Mouse (Mus musculus) right cerebral cortex, adult 18-20 months (tissue): Measurements from ENCODE around the gene Nr1h3.
"Not testable (repeated sequence)": the region's sequence is repeated elsewhere in the genome, so short reads cannot be mapped to it uniquely, and the experiment has no call there.

ENCODE experiments used
- DNase-seq: peaks from one replicate; pipeline ENCODE4 v3.0.0; 2022; ENCODE audit warnings: mixed read lengths

Gene Nr1h3

DNA sequence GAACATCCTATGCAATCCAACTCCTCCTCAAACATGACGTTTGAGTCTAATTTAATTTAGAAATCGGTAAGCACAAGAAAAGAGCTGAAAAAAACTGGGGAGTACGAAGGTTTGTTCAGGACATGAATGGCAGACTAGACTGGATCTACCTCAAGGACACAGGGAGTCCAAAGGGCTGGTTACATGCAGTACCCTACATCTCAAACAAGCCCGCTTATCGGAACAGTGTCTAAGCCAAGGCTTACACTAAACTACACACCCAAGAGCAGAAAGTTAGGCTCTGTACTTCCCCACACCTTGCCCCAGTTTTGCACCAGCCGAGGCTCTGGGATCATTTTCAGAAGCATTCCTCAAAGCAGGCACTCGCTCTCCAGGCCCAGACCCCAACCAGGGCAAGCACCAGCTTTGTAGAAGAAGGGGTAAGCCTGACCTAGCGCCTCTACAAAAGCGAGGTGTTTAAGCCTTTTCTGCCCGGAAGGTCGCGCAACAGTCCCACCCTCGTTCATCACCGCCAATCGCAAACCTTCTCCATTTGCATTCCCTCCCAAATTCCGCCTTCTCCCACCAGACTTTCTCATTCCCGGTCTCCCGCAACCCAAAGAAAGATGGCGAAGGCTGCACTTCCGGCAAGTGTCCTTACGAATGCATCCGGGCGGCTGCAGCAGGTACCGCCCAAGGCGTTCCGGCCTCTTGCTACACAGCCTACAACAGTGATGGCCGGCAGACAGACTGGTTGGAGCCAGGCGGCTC is at the start of gene Nr1h3, which contains the start of gene Acp2:
TSS of gene Nr1h3 (minus strand) at position 613 of the 750 bp plus-strand sequence.
TSS of gene Acp2 (plus strand) at position 664 of the 750 bp plus-strand sequence.
- peak; percentile 94 for DNase-seq

- DNase-seq = no peak
These were observed 49.4 kb upstream of the Nr1h3 start for GRCm38 (mm10) chr2:91252001-91252400.

- DNase-seq = no peak
These were observed 45.7 kb upstream of the Nr1h3 start for GRCm38 (mm10) chr2:91248366-91248765.

DNA sequence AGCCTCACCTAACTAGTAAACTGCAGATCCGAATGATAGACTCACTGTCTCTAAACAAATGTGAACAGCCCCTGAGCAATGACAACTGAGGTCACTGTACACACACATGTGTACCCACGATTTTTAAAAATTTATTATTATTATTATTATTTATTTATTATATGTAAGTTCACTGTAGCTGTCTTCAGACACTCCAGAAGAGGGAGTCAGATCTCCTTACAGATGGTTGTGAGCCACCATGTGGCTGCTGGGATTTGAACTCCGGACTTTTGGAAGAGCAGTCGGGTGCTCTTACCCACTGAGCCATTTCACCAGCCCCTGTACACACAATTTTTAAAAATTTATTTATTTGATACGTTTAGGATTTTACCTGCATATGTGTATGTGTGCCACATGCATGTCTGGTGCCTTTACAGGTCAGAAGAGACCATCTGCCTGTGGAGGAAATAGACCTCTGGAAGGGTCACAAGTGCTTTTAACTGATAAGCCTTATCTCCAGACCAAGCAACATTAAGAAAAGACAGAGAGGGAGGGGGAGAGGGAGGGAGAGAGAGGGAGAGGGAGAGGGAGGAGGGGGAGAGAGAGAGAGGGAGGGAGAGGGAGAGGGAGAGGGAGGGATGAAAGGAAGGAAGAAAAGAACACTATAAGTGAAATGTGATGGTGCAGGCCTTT is 42.1 kb upstream of the Nr1h3 start:
- DNase-seq = no peak

DNA sequence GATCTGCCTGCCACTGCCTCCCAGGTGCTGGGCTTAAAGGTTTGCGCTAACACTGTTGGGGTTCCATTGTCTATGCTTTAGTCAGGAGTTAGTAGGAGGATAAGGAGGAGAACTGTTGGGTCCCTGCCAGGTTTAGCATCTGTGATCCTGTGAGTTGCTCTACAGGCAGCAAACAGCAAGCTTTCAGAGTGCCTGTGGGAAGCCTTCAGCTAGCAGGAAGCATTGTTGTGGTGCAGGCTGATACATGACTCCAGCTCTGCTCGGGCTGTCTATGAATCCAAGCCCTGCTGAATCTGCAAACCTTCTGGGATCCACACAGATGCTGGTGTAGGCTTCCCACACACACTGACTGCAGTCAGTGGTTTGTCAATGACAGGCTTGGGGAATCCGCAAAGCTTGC is 40.8 kb upstream of the Nr1h3 start:
- DNase-seq = peak; percentile 87

- DNase-seq = no peak
These were observed 39.9 kb upstream of the Nr1h3 start for GRCm38 (mm10) chr2:91242547-91242946.

DNA sequence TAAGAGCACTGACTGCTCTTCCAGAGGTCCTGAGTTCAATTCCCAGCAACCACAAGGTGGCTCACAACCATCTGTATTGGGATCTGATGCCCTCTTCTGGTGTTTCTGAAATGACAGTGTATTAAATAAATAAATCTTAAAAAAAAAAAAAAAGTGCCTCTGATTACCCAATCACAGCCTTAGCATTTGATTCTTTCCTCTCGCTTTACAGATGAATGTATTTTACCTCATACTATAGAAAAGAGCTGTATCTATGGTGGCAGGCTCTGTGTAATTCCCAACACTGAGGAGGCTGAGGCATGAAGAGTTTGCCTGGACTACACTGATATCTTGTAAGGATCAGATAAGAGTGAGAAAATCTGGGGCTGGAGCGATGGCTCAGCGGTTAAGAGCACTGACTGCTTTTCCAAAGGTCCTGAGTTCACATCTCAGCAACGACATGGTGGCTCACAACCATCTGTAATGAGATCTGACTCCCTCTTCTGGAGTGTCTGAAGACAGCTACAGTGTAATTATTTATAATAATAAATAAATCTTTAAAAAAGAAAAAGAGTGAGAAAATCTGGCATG is 35.0 kb upstream of the Nr1h3 start:
- not testable (repeated sequence) for DNase-seq

- peak; percentile 91 for DNase-seq
These were observed 34.2 kb upstream of the Nr1h3 start, which contains the start of gene Ddb2 for GRCm38 (mm10) chr2:91236601-91237510. Gene Ddb2, minus strand, starts transcription at chr2:91236982.

- peak; percentile 67 for DNase-seq
These were observed 27.1 kb upstream of the Nr1h3 start for GRCm38 (mm10) chr2:91229735-91230134.

- no peak for DNase-seq
These were observed 21.0 kb upstream of the Nr1h3 start for GRCm38 (mm10) chr2:91223614-91224013.

- no peak for DNase-seq
These were observed 17.9 kb upstream of the Nr1h3 start for GRCm38 (mm10) chr2:91220501-91220900.

GRCm38 (mm10) chr2:91217032-91217431 is 14.4 kb upstream of the Nr1h3 start:
- no peak for DNase-seq

DNA sequence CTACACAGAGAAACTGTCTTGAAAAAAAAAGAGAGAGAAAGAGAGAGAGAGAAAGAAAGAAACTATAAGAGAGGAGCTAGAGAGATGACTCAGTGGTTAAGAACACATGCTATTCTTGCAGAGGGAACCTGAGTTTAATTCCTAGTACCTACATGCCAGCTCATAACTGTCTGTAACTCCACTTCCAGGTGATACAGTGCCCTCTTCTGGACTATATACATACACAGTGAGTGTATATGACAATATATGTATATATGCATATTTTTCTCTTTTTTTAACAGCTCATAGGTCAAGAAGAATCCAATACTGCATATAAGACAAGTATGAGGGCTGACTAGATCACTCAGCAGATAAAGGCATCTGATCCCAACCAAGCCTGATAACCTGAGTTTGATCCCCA is 10.7 kb upstream of the Nr1h3 start:
- no peak for DNase-seq

GRCm38 (mm10) chr2:91206254-91206775 is 3.7 kb upstream of the Nr1h3 start:
- DNase-seq = peak; percentile 12

DNA sequence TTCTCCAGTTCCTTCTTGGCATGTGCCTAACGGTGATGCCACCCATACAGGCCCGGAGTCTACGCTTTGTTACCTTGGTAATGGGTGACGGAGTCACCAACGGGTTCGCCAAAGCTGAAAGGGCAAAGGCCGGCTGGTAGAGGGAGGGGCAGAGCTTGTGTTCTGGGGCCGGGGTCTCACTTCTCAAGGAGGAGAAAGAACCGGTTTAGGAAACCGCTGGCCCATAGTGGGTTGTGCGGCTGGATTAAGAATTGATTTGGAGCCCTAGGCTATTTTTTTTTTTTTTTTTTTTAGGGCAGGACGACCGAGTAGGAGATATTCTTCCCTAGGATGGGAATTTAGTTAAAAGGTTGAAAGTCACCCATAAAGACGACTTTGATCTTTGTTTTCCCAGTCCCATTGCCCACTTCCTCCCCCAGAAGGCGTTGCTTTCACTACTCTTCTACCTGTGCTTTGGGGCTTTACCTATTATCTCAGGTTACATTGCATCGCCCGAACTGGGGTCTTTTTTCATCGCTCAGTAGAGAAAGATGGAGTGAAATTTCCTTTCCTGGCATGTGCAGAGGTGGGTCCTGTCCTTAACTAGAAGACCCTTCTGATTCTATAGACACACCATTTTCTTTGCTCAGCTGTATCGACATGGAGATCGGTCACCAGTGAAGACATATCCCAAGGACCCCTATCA is 480 bp upstream of the Nr1h3 start:
- DNase-seq = no peak

DNA sequence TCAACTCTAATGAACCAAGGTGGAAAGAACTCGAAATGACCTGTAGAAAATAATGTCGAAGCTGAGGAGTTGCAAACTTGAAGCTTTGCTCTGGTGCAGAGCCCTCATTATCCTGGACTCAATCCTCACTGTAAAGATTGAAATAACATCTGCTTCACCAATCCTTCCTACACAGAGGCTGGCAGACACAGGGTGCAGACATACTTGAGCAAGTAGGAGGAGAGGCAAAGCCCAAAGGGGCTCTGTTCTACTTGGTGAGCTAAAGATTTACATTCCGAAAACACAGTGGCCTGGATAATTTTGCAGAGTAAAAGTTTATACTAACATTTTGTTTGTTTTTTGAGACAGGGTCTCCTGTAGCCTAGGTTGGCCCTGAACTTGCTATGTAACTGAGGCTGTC is 3.7 kb downstream of the Nr1h3 start:
- no peak for DNase-seq

DNA sequence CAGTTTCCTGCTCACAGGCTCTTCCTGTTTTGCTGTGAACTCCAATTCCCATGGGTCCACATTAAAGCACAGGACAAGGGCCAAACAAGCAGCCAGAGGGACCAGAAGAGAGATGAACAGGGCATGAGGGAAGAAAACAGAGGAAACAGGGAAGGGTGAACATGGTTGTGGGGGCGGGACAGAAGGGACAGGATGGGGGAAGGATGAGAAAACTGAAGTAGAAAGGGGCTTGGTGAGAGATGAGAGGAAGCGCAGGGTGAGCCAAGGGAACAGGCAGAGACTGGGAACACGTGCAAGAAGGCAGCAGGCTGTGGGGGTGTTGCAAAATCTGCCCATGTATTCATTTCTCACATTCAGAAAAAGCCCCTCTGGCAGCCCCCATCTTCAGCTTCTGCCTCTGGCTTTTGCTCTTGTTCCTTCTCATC is 6.0 kb downstream of the Nr1h3 start:
- DNase-seq = peak; percentile 64

DNA sequence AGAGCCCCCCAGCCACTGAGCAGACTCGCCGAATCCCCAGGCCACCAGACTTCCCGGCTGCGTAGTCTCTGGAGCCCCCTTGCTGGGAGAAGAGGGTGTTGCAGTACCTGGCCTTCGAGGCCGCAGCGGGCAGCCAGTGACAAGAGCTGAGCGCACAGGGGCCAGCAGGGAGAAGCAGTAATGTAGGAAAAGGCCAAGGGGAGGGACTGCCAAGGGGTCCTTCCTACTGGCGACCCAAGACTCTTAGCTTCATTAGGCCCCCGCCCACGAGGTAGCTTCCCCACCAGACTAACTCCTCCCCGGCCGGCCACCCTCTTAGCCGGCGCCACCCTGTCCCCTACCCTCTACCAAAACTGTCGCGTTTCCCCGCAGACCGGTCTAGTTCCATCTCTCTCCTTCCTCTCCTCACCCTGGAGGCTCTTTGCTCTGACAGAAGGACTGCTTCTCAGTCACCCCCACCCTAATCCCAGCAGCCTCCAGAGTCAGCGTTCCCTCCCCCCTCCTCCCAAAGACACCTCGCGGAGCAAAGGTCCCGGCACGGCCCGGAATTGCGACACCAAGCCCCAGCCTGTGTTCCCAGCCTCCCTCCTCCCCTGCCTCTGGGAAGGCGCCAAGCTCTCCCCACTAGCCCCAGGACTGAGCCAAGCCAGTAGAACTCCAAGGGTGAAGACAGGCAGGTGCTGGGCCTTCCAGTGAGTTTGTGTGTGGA is 7.9 kb downstream of the Nr1h3 start:
- no peak for DNase-seq

DNA sequence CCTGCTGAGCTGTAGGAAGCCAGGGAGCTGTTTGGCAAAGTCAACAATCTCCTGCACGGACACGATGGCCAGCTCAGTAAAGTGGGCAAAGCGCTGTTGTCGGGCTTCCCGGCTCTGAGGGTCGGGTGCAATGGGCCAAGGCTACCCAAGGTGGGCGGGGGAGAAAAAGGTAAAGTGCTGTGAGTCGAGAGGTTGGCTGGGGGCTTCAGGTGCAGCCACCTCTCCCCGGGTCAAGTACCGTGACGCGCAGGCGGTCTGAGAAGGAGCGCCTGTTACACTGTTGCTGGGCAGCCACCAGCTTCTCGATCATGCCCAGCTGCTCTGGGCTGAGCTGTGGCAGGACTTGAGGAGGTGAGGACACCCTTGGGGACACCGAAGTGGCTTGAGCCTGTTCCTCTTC is 12.1 kb downstream of the Nr1h3 start:
- DNase-seq = no peak

DNA sequence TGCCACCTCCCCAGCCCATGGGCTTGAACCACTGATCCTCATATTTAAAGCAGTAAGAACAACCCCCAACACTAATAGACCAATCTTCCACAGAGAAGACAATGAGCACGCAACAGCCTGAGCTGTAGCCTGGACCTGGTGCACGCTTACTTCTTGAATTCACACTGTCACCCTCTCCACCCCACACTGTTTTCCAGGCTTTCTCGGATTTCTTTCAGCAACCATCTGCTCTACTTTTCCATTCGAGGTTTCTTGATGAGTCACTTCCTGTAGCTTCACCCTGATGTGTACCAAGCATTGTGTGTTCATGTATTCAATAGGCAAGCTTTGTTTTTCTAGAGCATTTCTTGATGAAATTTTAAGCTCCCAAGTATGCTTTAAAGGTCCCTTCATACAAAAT is 15.2 kb downstream of the Nr1h3 start:
- peak; percentile 80 for DNase-seq

DNA sequence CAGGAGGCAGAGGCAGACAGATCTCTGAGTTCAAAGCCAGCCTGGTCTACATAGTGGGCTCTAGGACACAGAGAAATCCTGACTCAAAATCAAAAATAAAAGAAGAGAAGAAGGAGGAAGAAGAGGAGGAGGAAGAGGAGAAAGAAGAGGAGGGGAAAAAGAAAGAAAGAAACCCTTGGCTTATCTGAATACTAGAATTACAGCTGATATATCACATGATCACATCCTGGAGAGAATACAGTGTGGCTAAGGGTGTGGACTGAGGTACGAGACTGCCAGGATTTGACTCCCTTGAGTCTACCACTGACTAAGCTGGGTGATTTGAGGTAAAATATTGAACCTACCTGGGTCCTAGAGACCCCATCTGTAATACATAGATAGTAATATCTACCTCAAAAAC is 16.4 kb downstream of the Nr1h3 start:
- DNase-seq = no peak
